Mouse (Mus musculus) kidney, postnatal 14 days (tissue): ENCODE data around the gene Rrbp1.
A peak's percentile ranks its signal among the peaks of the same experiment; 100 is the strongest.

Experiments used
- DNase-seq: peaks from one replicate; pipeline ENCODE4 v3.0.0; 2022; ENCODE audit warnings: mixed read lengths

The Rrbp1 gene

DNA sequence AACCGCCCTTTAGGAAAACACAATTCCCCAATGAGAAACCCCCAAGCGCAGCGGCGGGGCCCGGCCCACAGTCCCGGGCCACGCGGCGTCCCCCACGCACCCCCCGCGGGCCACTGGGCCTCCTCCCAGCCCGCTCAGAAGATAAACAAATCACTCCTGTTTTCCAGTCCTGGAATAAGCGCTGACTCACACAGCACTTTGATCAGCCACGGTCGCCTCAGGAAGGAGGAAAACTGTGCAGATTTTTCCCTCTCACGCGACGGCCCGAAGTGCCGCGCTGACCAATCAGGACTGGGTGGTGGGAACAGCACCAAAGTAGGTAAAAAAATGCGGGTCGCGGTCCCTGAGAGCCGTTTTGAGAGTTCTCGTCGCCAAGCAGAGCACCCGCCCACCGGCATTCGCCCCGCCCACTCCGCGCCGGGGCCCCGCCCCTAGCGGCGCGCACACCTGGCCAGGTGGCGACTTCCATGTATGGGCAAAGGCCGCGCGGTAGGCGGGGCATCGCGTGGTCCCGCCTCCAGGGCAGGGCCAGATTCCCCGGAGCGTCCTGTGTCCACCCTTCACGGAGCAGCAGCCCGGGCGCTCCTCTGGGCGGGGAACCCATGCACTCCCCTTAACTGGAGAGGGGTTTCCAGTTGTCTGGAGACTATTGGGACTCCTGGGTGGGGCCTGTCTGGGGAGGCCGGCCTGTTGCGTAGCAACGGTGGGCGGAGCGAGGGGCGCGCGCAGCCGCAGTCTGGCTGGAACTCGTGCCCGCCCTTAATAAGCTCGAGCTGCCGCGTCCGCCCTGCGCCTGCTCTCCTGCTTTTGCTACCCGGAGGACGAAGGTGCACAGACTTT, 96.1 kb downstream of the Rrbp1 start, which contains the start of gene Dstn:
Dstn (plus strand) TSS at position 561 of the 840 bp plus-strand sequence.
- DNase-seq, result peak; percentile 99

- no peak for DNase-seq
These were observed 96.8 kb downstream of the Rrbp1 start for GRCm38 (mm10) chr2:143914221-143914620.

GRCm38 (mm10) chr2:143912199-143912598, 98.9 kb downstream of the Rrbp1 start:
- no peak for DNase-seq

DNA sequence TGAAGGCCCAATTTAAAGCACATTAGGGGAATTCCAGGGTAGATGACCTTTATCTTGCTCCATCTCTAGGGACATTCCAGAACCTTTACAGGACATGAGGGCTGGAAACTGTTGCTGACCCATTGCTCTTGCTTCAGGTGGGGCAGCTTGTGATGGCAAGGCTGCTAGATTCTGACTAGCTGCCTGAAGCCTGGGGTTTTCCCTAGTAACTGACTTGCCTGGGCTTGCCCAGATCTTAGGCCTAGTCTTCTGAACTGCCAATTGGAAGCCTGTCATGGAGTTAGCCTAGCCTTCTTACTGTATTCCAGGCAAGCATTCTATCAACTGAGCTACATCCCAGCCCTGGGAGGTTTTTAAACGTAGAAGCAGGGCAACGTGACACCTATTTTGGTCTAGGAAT, 101.8 kb downstream of the Rrbp1 start:
- no peak for DNase-seq

GRCm38 (mm10) chr2:143904896-143905295, 106.2 kb downstream of the Rrbp1 start:
- peak; percentile 54 for DNase-seq

DNA sequence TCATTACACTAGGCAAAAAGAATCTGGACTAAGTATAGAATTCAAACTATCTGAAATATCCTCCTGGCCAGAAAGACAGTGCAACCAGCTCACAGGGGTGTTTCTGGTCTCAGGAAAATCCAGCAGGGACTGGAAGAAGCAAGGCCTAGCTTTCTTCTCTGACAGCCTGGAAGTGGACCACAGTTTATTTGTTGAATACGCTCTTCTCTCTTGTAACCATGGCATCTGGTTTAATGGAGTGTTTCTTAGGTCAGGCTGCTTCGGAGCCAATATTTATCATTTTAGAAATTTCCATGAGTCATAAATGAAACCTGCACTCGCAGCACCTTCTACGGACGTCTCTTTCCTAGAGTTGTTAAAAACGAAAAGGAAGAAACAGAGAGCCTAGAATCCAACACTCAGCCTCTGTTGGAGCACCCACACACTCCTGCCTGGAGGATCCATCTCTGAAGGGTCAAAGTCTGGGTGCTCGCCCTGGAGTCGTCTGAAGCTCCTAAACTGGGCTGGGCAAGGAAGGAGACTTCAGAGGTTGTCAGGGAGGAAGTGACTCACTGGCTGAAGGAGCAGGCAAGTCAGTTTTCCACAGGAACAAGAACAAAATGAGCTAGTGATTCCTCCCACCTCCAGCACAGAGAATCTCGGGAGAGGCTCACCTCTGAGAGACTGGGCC, 107.6 kb downstream of the Rrbp1 start:
- peak; percentile 16 for DNase-seq

DNA sequence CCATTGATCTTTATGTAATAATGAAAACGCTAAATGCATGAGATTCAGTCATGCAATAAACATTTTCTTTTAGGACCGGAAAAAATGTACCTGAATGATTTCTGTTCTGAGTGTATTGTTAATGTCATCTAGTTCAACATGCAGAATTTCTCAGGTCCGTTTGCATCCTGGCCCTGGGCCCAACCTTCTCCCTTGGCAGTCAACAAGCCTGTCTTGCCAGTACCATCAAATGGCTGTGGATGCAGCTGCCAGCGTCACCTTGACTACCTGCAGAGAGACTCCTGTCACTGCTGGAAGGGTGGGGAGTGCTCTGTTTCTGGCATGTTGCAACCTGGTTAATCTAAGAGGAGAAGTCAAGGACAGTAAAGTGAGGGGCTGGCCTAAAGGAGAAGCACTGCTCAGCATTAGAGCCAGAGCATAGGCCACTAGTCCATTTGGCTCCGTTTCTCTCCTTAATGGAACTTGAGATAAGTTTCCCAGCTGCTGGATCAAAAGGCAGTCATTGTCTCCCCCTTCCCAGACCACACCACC, 110.2 kb downstream of the Rrbp1 start:
- DNase-seq, result no peak

DNA sequence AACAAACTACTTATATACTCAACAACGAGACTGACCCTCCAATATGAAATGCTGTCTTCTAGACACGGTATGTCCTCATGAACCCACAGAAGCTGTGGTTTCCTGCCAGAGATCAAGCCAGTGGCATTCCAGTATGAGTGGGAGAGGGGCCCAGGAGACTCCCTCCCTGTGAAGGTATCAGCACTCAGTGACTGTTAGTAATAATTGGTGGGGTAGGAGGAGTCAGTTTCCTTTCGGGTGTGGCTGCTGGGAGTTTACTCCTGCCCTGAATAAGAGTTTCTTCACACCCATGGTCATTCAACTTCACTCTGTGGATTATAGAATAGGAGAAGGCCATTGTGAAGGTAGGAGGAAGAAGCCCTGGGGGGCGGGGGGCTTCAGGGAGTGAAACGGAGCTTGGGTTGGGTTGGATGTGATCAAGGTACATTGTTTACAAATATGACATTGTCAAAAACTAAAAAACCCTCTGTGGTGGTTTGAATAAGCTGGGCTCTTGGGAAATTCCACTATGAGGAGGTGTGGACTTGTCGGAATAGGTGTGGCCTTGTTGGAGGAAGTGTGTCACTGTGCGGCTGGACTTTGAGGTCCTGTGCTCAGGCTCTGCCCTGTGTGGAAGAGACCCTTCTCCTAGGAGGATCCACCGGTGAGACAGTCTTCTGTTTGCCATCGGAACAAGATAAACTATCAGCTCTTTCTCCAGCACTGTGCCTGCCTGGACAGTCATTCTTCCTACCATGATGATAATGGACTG, 111.4 kb downstream of the Rrbp1 start:
- no peak for DNase-seq
